Mouse (Mus musculus) intestine, embryonic 14.5 days (tissue): ENCODE measurements around the gene Ubr7. TPM values are rescaled to one million over a fixed set of nuclear protein-coding genes. Genes with fewer than 3 reads are reported as not detected.

ENCODE experiments used
- ATAC-seq: fragments of 200-750 bp; cut with Nextera tagmentation; replicated peaks from 2 replicates; pipeline ENCODE4 v1.8.0; 2017; ENCODE audit warnings: low read depth, moderate number of reproducible peaks, moderate TSS enrichment, moderate library complexity; ENCODE audit not compliant: low FRiP score, low TSS enrichment
- DNase-seq: peaks from one replicate; pipeline ENCODE4 v3.0.0-alpha.2; 2018; ENCODE audit warnings: low spot score
- H3K27ac ChIP-seq: fragments of 300-500 bp; sonication (generic); 2 replicates; pipeline ENCODE4 v1.5.1; 2014; ENCODE audit warnings: low read depth, mild to moderate bottlenecking, control low read depth
- H3K27me3 ChIP-seq: fragments of 300-500 bp; sonication (generic); replicated peaks from 2 replicates; pipeline ENCODE4 v1.6.1; 2014; ENCODE audit warnings: low read length, control low read depth; ENCODE audit not compliant: control insufficient read depth, insufficient read depth
- H3K36me3 ChIP-seq: fragments of 300-500 bp; sonication (generic); 2 replicates; pipeline ENCODE4 v1.6.1; 2014; ENCODE audit warnings: low read length, control low read depth; ENCODE audit not compliant: control insufficient read depth, insufficient read depth
- H3K4me1 ChIP-seq: fragments of 300-500 bp; sonication (generic); replicated peaks from 2 replicates; pipeline ENCODE4 v1.6.1; 2014; ENCODE audit warnings: low read length, control low read depth, mixed read lengths; ENCODE audit not compliant: control insufficient read depth, insufficient read depth
- H3K4me2 ChIP-seq: fragments of 300-500 bp; sonication (generic); 2 replicates; pipeline ENCODE4 v1.6.1; 2014; ENCODE audit warnings: low read length
- H3K4me3 ChIP-seq: fragments of 300-500 bp; sonication (generic); 2 replicates; pipeline ENCODE4 v1.5.1; 2014; ENCODE audit warnings: low read depth, low read length, control low read depth, mixed read lengths
- H3K9ac ChIP-seq: fragments of 300-500 bp; sonication (generic); 2 replicates; pipeline ENCODE4 v1.6.1; 2014; ENCODE audit warnings: mild to moderate bottlenecking, low read length
- H3K9me3 ChIP-seq: fragments of 300-500 bp; sonication (generic); 2 replicates; pipeline ENCODE4 v1.6.1; 2016; ENCODE audit warnings: low read length, control low read depth; ENCODE audit not compliant: control insufficient read depth
- WGBS: fragments of 180-500 bp; shearing (Covaris S2); extraction: QIAGEN DNeasy Blood & Tissue Kit; methylation state at CpG from one replicate; pipeline ENCODE4 v1.1.7; 2014; 5-methylcytosine and 5-hydroxymethylcytosine counted together
- polyA plus RNA-seq: library from polyadenylated mRNA; unstranded; fragments of >200 nt; fragmentation: Nextera tagmentation; extraction: Ambion mirVana; gene quantifications from 2 replicates; pipeline ENCODE4 v1.2.1, GENCODE M21; 2014

The Ubr7 gene
- polyA plus RNA-seq, 1 experiment from 2014 or later, result 45.7 TPM

DNA sequence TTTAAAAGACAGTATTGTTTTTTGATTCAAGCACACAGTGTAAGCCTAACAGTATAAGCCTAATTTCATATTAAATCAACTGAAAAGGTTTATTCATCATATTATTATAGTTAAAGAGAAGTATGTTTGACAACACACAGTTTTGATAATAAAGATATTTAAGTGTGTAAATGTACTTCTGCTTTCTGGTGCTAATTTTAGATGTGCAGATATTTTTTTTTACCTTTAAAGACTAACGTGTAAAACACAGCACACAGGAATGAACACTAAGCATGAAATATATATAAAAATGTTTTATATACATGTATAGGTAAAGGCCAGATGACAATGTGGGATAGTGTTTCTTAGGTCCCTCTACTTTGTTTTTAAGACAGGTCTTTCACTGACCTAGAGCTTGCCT is 69.4 kb downstream of the Ubr7 start:
- Histone ChIP-seq H3K4me3 (no peak overlapping the region), H3K27ac (no peak overlapping the region), H3K4me1 (no peaks in the 10 kb centered on the region), H3K9ac (no peak overlapping the region), H3K27me3 (no peaks in the 10 kb centered on the region), H3K4me2 (no peak overlapping the region), H3K9me3 (no peaks in the 10 kb centered on the region), H3K36me3 (0 out of 2 replicates have a peak, but pooled peaks cover 4% of the 10 kb centered on the region)
- 95% methylated on average over 1 of the region's 1 CpGs for WGBS
- no peak for DNase-seq
- no peak for ATAC-seq

Other genes with a start within 250 kb of the Ubr7 start
- 7.0 and 14.3 TPM in 2 replicates for gene Chga, start 203.0 kb upstream of the Ubr7 start, polyA plus RNA-seq
- gene Itpk1, start 53.0 kb upstream of the Ubr7 start, polyA plus RNA-seq, result 25.7 and 31.5 TPM in 2 replicates
- gene Moap1, start 14.3 kb upstream of the Ubr7 start, polyA plus RNA-seq, result 21.0 and 27.3 TPM in 2 replicates
- 12.6 and 14.7 TPM in 2 replicates for gene Tmem251, start 14.2 kb upstream of the Ubr7 start, polyA plus RNA-seq
- gene Gm28051, start 202 bp upstream of the Ubr7 start, polyA plus RNA-seq, result not detected in 2 replicates
- gene Gon7, start 164 bp upstream of the Ubr7 start, polyA plus RNA-seq, result 26.5 and 30.4 TPM in 2 replicates
- 24.2 TPM in 2 replicates for gene Gm20604, start 705 bp downstream of the Ubr7 start, polyA plus RNA-seq
- gene Btbd7, start 120.5 kb downstream of the Ubr7 start, polyA plus RNA-seq, result 19.7 and 22.0 TPM in 2 replicates
- not detected in 2 replicates for gene Cox8c, start 141.3 kb downstream of the Ubr7 start, polyA plus RNA-seq
- gene Unc79, start 190.9 kb downstream of the Ubr7 start, polyA plus RNA-seq, result 0.65 and 0.81 TPM in 2 replicates